Mouse (Mus musculus): Measurements from ENCODE around the gene Traf5.

GRCm38 (mm10) chr1:191981426-191982102, 110.8 kb downstream of the Traf5 start:
- no peak for TF ChIP-seq TAL1 (IDR thresholded peaks at IDR 0.05; ENCODE audit: low read length)
- TF ChIP-seq GATA1 (IDR thresholded peaks at IDR 0.05; ENCODE audit: low read length) = no peak
